Comparison of ENCODE assay signal across 11 mouse cellular contexts in genomic region chr8:34671716-34672115, GRCm38 (mm10).
DNase-seq lines count a peak whose midpoint lies in the region; ATAC-seq and TF ChIP-seq lines count a peak whose summit lies in the region.
"Had no signal": no experiment of that assay in that cellular context is flagged by ENCODE, and none has a peak within 500 bp of the region (broad histone marks: within the 10 kb centered on the region; RNA-seq: fewer than 3 reads in every experiment).

No protein-coding gene starts in this region.

- no peaks in the 10 kb centered on the region for H3K9me3 ChIP-seq in CH12.LX (replicated peaks; ENCODE audit: low read length)
- H3K9me3 ChIP-seq in limb, embryonic 10.5 days (replicated peaks): no peaks in the 10 kb centered on the region
- no peaks in the 10 kb centered on the region for H3K9me3 ChIP-seq in midbrain, postnatal 0 days (ENCODE audit: low read length)
- H3K9me3 ChIP-seq: hindbrain, embryonic 12.5 days had no signal

- no peaks in the 10 kb centered on the region for H3K27me3 ChIP-seq in CH12.LX (replicated peaks)
- H3K27me3 ChIP-seq in limb, embryonic 10.5 days (ENCODE audit: low read depth, poor library complexity, severe bottlenecking): no peaks in the 10 kb centered on the region
- no peaks in the 10 kb centered on the region for H3K27me3 ChIP-seq in midbrain, postnatal 0 days (ENCODE audit: insufficient read depth, low read length)
- H3K27me3 ChIP-seq: hindbrain, embryonic 12.5 days had no signal

- no peak for ATAC-seq in midbrain, postnatal 0 days (ENCODE audit: low FRiP score)

- in situ Hi-C loops in CH12.LX (cut with MboI; ENCODE audit: low pct_ligation_motif_present, low pct_unique_long_range_greater_than_20kb, low sequenced_read_pairs): no loop called here

- WGBS in limb, embryonic 10.5 days: 9% methylated on average over 3 of the region's 3 CpGs
- WGBS in midbrain, postnatal 0 days: 62% methylated on average over 3 of the region's 3 CpGs

- peak; percentile 4 for TF ChIP-seq RAD21 in CH12.LX (IDR thresholded peaks at IDR 0.05; ENCODE audit: low read depth, low read length)

- peaks cover 12 to 52% of the 10 kb centered on the region in 2 experiments for H3K4me1 ChIP-seq in CH12.LX (ENCODE audit: control insufficient read depth in 1 of 2, insufficient read depth in 2 of 2)
- H3K4me1 ChIP-seq in limb, embryonic 10.5 days: peaks cover 25% of the 10 kb centered on the region
- H3K4me1 ChIP-seq in midbrain, postnatal 0 days (ENCODE audit: insufficient read depth, low read length): no peaks in the 10 kb centered on the region
- H3K4me1 ChIP-seq: hindbrain, embryonic 12.5 days had no signal

- no peaks in the 10 kb centered on the region for H3K36me3 ChIP-seq in CH12.LX (replicated peaks in 1 of 2; ENCODE audit: control insufficient read depth in 1 of 2, insufficient read depth in 1 of 2, low read length in 1 of 2)
- no peaks in the 10 kb centered on the region for H3K36me3 ChIP-seq in limb, embryonic 10.5 days
- H3K36me3 ChIP-seq in midbrain, postnatal 0 days (ENCODE audit: insufficient read depth, low read length): no peaks in the 10 kb centered on the region
- H3K36me3 ChIP-seq: hindbrain, embryonic 12.5 days had no signal

- H3K27ac ChIP-seq in CH12.LX (ENCODE audit: insufficient read depth, low read depth): peak overlapping the region; percentile 90
- H3K27ac ChIP-seq in limb, embryonic 10.5 days: no peak overlapping the region
- H3K27ac ChIP-seq in midbrain, postnatal 0 days (ENCODE audit: low read depth, low read length): no peak overlapping the region
- H3K27ac ChIP-seq: hindbrain, embryonic 12.5 days had no signal

- no peak overlapping the region for H3K4me3 ChIP-seq in CH12.LX (replicated peaks in 1 of 3; ENCODE audit: low read depth in 2 of 3, low read length in 2 of 3, poor library complexity in 1 of 3)
- H3K4me3 ChIP-seq in limb, embryonic 10.5 days: no peak overlapping the region
- no peak overlapping the region for H3K4me3 ChIP-seq in midbrain, postnatal 0 days (ENCODE audit: low read depth, low read length)
- H3K4me3 ChIP-seq: erythroblast, embryonic 14.5 days; hindbrain, embryonic 12.5 days had no signal

- peak; percentile 55 for DNase-seq in CD4-positive helper T cell, adult 2 months (ENCODE audit: low read depth, low spot score)
- DNase-seq in CH12.LX (ENCODE audit: extremely low read depth): peak; percentile 97
- peak; percentile 48 for DNase-seq in limb, embryonic 10.5 days (ENCODE audit: low spot score)
- peak; percentile 59 for DNase-seq in spleen, postnatal 36 days (ENCODE audit: low spot score in 2 of 2)
- no peak for DNase-seq in layer of hippocampus, postnatal 14 days (ENCODE audit: low spot score in 2 of 2)
- no peak for DNase-seq in left cerebral cortex, adult 8-10 months (ENCODE audit: low spot score in 2 of 2)
- DNase-seq in midbrain, postnatal 0 days (ENCODE audit: low spot score): no peak
- DNase-seq: adrenal gland, adult 8-10 months had no signal

- peak; percentile 99 for TF ChIP-seq EP300 in CH12.LX (IDR thresholded peaks at IDR 0.05; ENCODE audit: low read length)

- no peaks in the 10 kb centered on the region for H3K79me2 ChIP-seq in CH12.LX (replicated peaks; ENCODE audit: control insufficient read depth, extremely low read depth, insufficient read depth, poor library complexity, severe bottlenecking)

- H3K4me2 ChIP-seq in CH12.LX (ENCODE audit: insufficient read depth, low read depth, poor library complexity, severe bottlenecking): peak overlapping the region; percentile 98
- H3K4me2 ChIP-seq in midbrain, postnatal 0 days (ENCODE audit: low read depth, low read length, poor library complexity, severe bottlenecking): no peak overlapping the region
- H3K4me2 ChIP-seq: hindbrain, embryonic 12.5 days; midbrain, embryonic 11.5 days had no signal

- dilution Hi-C loops in CH12.LX (cut with MboI; ENCODE audit: extremely low pct_ligation_motif_present, extremely low pct_unique_long_range_greater_than_20kb, low sequenced_read_pairs): no loop called here

- TF ChIP-seq CTCF in CH12.LX (conservative IDR thresholded peaks at IDR 0.05 in 1 of 2, IDR thresholded peaks at IDR 0.05 in 1 of 2; ENCODE audit: low read depth in 2 of 2, low read length in 2 of 2): no peak
- TF ChIP-seq CTCF in midbrain, postnatal 0 days (IDR thresholded peaks at IDR 0.05): no peak

- peak; percentile 39; the same call in 1 of the 2 replicates for TF ChIP-seq POLR2A in CH12.LX (IDR thresholded peaks at IDR 0.05; ENCODE audit: low read depth, low read length)

- H3K9ac ChIP-seq in CH12.LX (ENCODE audit: insufficient read depth, low read depth): peak overlapping the region; percentile 82
- H3K9ac ChIP-seq in midbrain, postnatal 0 days (replicated peaks; ENCODE audit: low read length, poor library complexity, severe bottlenecking): no peak overlapping the region
- H3K9ac ChIP-seq: hindbrain, embryonic 12.5 days had no signal

TF ChIP-seq in CH12.LX, 34 proteins besides CTCF, POLR2A, EP300 and RAD21:
- TF ChIP-seq MXI1 (IDR thresholded peaks at IDR 0.05; ENCODE audit: low read depth, low read length) (peak; percentile 64), POLR2AphosphoS2 (IDR thresholded peaks at IDR 0.05; ENCODE audit: low read depth, low read length) (peak; percentile 40; the same call in 1 of the 2 replicates), ZMIZ1 (IDR thresholded peaks at IDR 0.05; ENCODE audit: low read depth, low read length) (peak; percentile 44; the same call in 1 of the 2 replicates), E2F4 (IDR thresholded peaks at IDR 0.05; ENCODE audit: insufficient replicate concordance, low read depth, low read length) (no peak; the same call in 1 of the 2 replicates), USF1 (IDR thresholded peaks at IDR 0.05; ENCODE audit: low read depth, low read length) (no peak), TCF12 (IDR thresholded peaks at IDR 0.05; ENCODE audit: low read depth, low read length) (peak; percentile 100), SIN3A (IDR thresholded peaks at IDR 0.05; ENCODE audit: low read length) (peak; percentile 77), UBTF (IDR thresholded peaks at IDR 0.05; ENCODE audit: low read depth, low read length) (no peak), ETS1 (conservative IDR thresholded peaks at IDR 0.05; ENCODE audit: low read depth, low read length) (peak; percentile 100), NRF1 (IDR thresholded peaks at IDR 0.05; ENCODE audit: low read depth, low read length) (0 out of 2 replicates have a peak, but pooled peaks have one; percentile 30), MYC (IDR thresholded peaks at IDR 0.05; ENCODE audit: low read depth, low read length) (0 out of 2 replicates have a peak, but pooled peaks have one; percentile 26), NELFE (IDR thresholded peaks at IDR 0.05; ENCODE audit: low read depth, low read length) (peak; percentile 42; the same call in 1 of the 2 replicates), MAX (IDR thresholded peaks at IDR 0.05; ENCODE audit: low read length) (peak; percentile 65; the same call in 1 of the 2 replicates), ELF1 (IDR thresholded peaks at IDR 0.05; ENCODE audit: low read depth, low read length) (peak; percentile 49), HCFC1 (IDR thresholded peaks at IDR 0.05; ENCODE audit: low read depth, low read length) (no peak), JUN (IDR thresholded peaks at IDR 0.05; ENCODE audit: insufficient read depth, low read depth, low read length) (peak; percentile 96), TBP (conservative IDR thresholded peaks at IDR 0.05; ENCODE audit: low read depth, low read length) (no peak), PAX5 (IDR thresholded peaks at IDR 0.05; ENCODE audit: low read length) (no peak), MAFK (IDR thresholded peaks at IDR 0.05; ENCODE audit: insufficient replicate concordance, low read length) (peak; percentile 72; the same call in 1 of the 2 replicates), JUND (conservative IDR thresholded peaks at IDR 0.05; ENCODE audit: low read depth, low read length) (peak; percentile 98), IRF4 (IDR thresholded peaks at IDR 0.05; ENCODE audit: low read depth, low read length) (peak; percentile 100), BHLHE40 (IDR thresholded peaks at IDR 0.05; ENCODE audit: low read depth, low read length) (peak; percentile 96), GABPA (IDR thresholded peaks at IDR 0.05; ENCODE audit: insufficient replicate concordance, low read depth, low read length) (no peak), ZC3H11A (IDR thresholded peaks at IDR 0.05; ENCODE audit: low read depth, low read length) (no peak), SMC3 (IDR thresholded peaks at IDR 0.05; ENCODE audit: low read depth, low read length) (peak; percentile 34; the same call in 1 of the 2 replicates), MEF2A (IDR thresholded peaks at IDR 0.05; ENCODE audit: borderline replicate concordance, low read depth, low read length) (peak; percentile 93), ZKSCAN1 (IDR thresholded peaks at IDR 0.05; ENCODE audit: borderline replicate concordance, low read depth, low read length) (no peak), KAT2A (IDR thresholded peaks at IDR 0.05; ENCODE audit: insufficient replicate concordance, low read length) (0 out of 2 replicates have a peak, but pooled peaks have one; percentile 42), ZNF384 (IDR thresholded peaks at IDR 0.05; ENCODE audit: low read depth, low read length) (0 out of 2 replicates have a peak, but pooled peaks have one; percentile 19), CHD2 (IDR thresholded peaks at IDR 0.05; ENCODE audit: low read length) (peak; percentile 88), MAZ (IDR thresholded peaks at IDR 0.05; ENCODE audit: low read depth, low read length) (peak; percentile 93), RCOR1 (conservative IDR thresholded peaks at IDR 0.05; ENCODE audit: low read depth, low read length) (peak; percentile 99), CHD1 (IDR thresholded peaks at IDR 0.05; ENCODE audit: low read depth, low read length) (no peak), USF2 (conservative IDR thresholded peaks at IDR 0.05; ENCODE audit: low read depth, low read length) (no peak)

Comparison
In these comparisons a context has a peak if more than half of its experiments do, and no peak if none do; other contexts are left out.
1. DNase-seq: peak in CD4-positive helper T cell, adult 2 months (single experiment), CH12.LX (single experiment), limb, embryonic 10.5 days (single experiment) and spleen, postnatal 36 days (2 of 2); none in layer of hippocampus, postnatal 14 days (0 of 2), left cerebral cortex, adult 8-10 months (0 of 2) and midbrain, postnatal 0 days (single experiment).